Mouse (Mus musculus) stomach, postnatal 0 days (tissue): ENCODE data around the gene Dctpp1.

ENCODE experiments used
- CTCF ChIP-seq: IDR thresholded peaks from 2 replicates; pipeline ENCODE4 v1.5.1; 2016; ENCODE audit warnings: antibody characterized with exemption, low read depth, mild to moderate bottlenecking, moderate library complexity
- EP300 ChIP-seq: optimal IDR thresholded peaks from 2 replicates; pipeline ENCODE3; 2016; ENCODE audit warnings: antibody characterized with exemption

DNA sequence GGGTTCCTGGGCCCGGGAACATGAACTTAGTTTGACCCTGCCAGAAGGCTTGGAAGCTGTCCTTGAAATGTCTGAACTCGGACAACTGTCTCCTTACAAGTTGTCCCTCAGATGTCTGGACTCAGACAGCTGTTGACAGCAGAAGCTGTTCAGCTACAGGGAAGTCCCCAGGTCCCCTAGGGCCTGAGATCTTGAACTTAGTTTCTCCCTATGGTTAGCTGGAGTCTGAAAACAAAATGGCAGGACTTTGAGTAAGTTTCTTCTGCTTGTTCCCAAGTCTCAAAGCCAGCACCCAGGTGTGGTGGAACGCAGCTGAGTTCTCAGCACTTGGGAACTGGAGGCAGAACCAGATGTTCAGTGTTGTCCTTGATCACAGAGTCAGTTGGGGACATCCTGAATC, 19.6 kb upstream of the Dctpp1 start:
- TF ChIP-seq CTCF (no peak), EP300 (no peak)
